Mouse (Mus musculus) kidney, adult 2 months (tissue): Measurements from ENCODE around the gene Klhl13.

Source experiments
- CTCF ChIP-seq: fragments of 200-500 bp; conservative IDR thresholded peaks from 2 replicates; pipeline ENCODE4 v1.5.1; 2011; ENCODE audit warnings: low read depth, mild to moderate bottlenecking, control low read depth, low read length, moderate library complexity, mixed read lengths; ENCODE audit not compliant: insufficient read depth, insufficient read length
- POLR2A ChIP-seq: fragments of 200-500 bp; IDR thresholded peaks from one replicate; pipeline ENCODE4 v1.6.1; 2011; ENCODE audit warnings: low read depth, low read length, control low read depth

DNA sequence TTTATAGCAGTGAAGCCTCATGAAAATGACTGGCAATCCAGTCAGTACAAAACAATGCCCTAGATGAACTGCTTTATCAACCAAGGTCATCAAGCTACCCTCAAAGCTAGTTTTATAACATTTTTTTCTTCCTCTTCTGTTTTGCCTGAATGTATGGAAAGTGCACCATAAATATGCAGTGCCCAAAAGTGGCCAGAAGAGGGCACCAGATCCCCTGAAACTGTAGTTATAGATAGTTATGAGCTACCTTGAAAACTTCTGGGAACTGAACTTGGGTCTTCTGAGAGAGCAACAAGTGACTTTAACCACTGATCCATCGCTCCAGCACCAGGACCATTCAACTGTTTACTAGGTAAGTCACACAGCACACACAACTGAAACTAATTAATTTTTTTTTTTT, 36.8 kb downstream of the Klhl13 start:
- TF ChIP-seq CTCF: no peak
- no peak for TF ChIP-seq POLR2A
